Mouse (Mus musculus) small intestine, adult 2 months (tissue): ENCODE measurements around the gene B4galt4. TPM values are rescaled to one million over a fixed set of nuclear protein-coding genes. Genes with fewer than 3 reads are reported as not detected.

ENCODE experiments used
- H3K27ac ChIP-seq: fragments of 200-500 bp; 2 replicates; pipeline ENCODE4 v1.5.1; 2012; ENCODE audit warnings: low read depth, low read length, control low read depth, inconsistent platforms; ENCODE audit not compliant: insufficient read depth
- H3K27me3 ChIP-seq: fragments of 200-500 bp; 2 replicates; pipeline ENCODE4 v1.6.1; 2012; ENCODE audit warnings: mild to moderate bottlenecking, moderate library complexity, low read length, inconsistent platforms; ENCODE audit not compliant: control insufficient read depth, insufficient read depth
- H3K36me3 ChIP-seq: fragments of 200-500 bp; 2 replicates; pipeline ENCODE4 v1.6.1; 2012; ENCODE audit warnings: mild to moderate bottlenecking, low read length, control low read depth, inconsistent platforms; ENCODE audit not compliant: control insufficient read depth, insufficient read depth
- H3K4me1 ChIP-seq: fragments of 200-500 bp; 2 replicates; pipeline ENCODE4 v1.6.1; 2012; ENCODE audit warnings: low read length, inconsistent platforms, mixed read lengths; ENCODE audit not compliant: control insufficient read depth, insufficient read depth, insufficient read length
- H3K4me3 ChIP-seq: fragments of 200-500 bp; 2 replicates; pipeline ENCODE4 v1.5.1; 2012; ENCODE audit warnings: low read depth, mild to moderate bottlenecking, control low read depth, inconsistent platforms, low read length, moderate library complexity
- CTCF ChIP-seq: fragments of 200-500 bp; IDR thresholded peaks from 2 replicates; pipeline ENCODE4 v1.5.1; 2012; ENCODE audit warnings: low read depth, mild to moderate bottlenecking, control low read depth, inconsistent platforms, low read length, moderate library complexity, mixed read lengths; ENCODE audit not compliant: insufficient replicate concordance, insufficient read length; ENCODE audit errors: extremely low read depth
- POLR2A ChIP-seq: fragments of 200-500 bp; IDR thresholded peaks from 2 replicates; pipeline ENCODE4 v1.6.1; 2012; ENCODE audit warnings: low read depth, mild to moderate bottlenecking, control low read depth, inconsistent platforms, low read length, moderate library complexity
- WGBS: fragments of 180-500 bp; shearing (Covaris S2); methylation state at CpG from one replicate; pipeline ENCODE4 v1.1.7; 2018; 5-methylcytosine and 5-hydroxymethylcytosine counted together
- polyA plus RNA-seq: library from polyadenylated mRNA; depleted of rRNA; stranded (reverse); fragments of >200 nt; gene quantifications from 2 replicates; pipeline ENCODE4 v1.2.3, GENCODE M21; 2012; rRNA removed

B4galt4 gene
- polyA plus RNA-seq, 1 experiment = 8.7 TPM

DNA sequence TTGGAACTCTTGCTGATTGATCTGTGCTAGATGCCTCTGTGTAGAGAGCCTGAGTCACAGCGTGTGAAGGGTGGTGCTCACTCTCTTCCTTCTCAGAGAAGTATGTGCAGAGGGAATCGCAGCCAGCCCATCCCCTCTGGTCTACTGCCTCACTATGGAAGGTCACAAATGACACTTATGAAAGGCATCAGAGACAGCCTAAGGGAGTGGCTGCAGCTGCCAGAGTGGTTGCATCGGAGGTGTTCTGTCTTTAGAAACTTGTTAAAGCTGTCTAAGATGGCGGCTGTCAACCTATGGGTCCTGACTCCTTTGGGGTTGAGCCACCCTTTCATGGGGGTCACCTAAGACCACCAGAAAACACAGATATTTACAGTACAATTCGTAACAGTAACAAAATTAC, 68.1 kb downstream of the B4galt4 start:
- no peak for TF ChIP-seq CTCF
- no peak for TF ChIP-seq POLR2A
- WGBS = 80% methylated on average over 5 of the region's 5 CpGs
- H3K27me3 ChIP-seq = no peaks in the 10 kb centered on the region

DNA sequence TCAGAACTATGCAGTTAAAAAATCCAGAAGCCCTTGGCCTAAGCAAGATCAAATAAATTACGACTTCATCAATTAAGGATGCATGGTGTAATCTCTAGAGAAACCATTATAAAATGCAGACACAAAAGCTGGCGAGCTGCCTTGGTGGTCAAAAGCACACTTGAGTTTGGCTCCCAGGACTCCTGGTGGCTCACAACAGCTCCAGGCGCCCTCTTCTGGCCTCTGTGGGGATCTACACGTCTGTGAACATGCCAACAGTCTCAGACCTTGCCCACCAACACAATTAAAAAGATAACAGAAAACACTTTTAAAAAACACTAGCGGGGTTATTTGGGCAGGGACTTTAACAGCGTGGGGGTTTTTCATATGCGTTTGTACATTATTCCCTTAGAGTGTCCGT, 70.5 kb downstream of the B4galt4 start:
- Histone ChIP-seq H3K27me3 (no peaks in the 10 kb centered on the region), H3K4me1 (peaks cover 2% of the 10 kb centered on the region; the same call in 1 of the 2 replicates), H3K27ac (no peak overlapping the region), H3K36me3 (no peaks in the 10 kb centered on the region), H3K4me3 (no peak overlapping the region)
- WGBS = 20% methylated on average over 8 of the region's 8 CpGs
- TF ChIP-seq POLR2A (no peak), CTCF (peak; percentile 95)

More for the DNA sequence above, 68.1 kb downstream of the B4galt4 start:
- no peak overlapping the region for H3K27ac ChIP-seq
- peaks cover 2% of the 10 kb centered on the region; the same call in 1 of the 2 replicates for H3K4me1 ChIP-seq
- no peaks in the 10 kb centered on the region for H3K36me3 ChIP-seq
- H3K4me3 ChIP-seq = no peak overlapping the region

Other genes with a start within 250 kb of the B4galt4 start
- gene Timmdc1, start 219.6 kb upstream of the B4galt4 start, polyA plus RNA-seq = 14.0 and 24.4 TPM in 2 replicates
- gene Poglut1, start 192.0 kb upstream of the B4galt4 start, polyA plus RNA-seq = 2.7 and 6.5 TPM in 2 replicates
- gene Tmem39a, start 183.6 kb upstream of the B4galt4 start, polyA plus RNA-seq = 20.5 and 29.2 TPM in 2 replicates
- gene Arhgap31, start 29.0 kb upstream of the B4galt4 start, polyA plus RNA-seq = 2.0 and 4.0 TPM in 2 replicates
- gene Upk1b, start 58.1 kb downstream of the B4galt4 start, polyA plus RNA-seq = 2.4 and 4.2 TPM in 2 replicates
- gene 4930435E12Rik, start 86.5 kb downstream of the B4galt4 start, polyA plus RNA-seq = not detected in 2 replicates
- gene Igsf11, start 150.4 kb downstream of the B4galt4 start, polyA plus RNA-seq = 0.41 and 0.85 TPM in 2 replicates